Mouse (Mus musculus) olfactory bulb, adult 2 months (tissue): ENCODE measurements around the gene Slc36a1.

Experiments used
- CTCF ChIP-seq: fragments of 200-500 bp; IDR thresholded peaks from 2 replicates; pipeline ENCODE4 v1.5.1; 2012; ENCODE audit warnings: low read depth, mild to moderate bottlenecking, low read length, moderate library complexity; ENCODE audit not compliant: insufficient read depth
- POLR2A ChIP-seq: fragments of 200-500 bp; IDR thresholded peaks from 2 replicates; pipeline ENCODE4 v1.6.1; 2012; ENCODE audit warnings: mild to moderate bottlenecking, low read depth, low read length, moderate library complexity; ENCODE audit not compliant: insufficient read depth

DNA sequence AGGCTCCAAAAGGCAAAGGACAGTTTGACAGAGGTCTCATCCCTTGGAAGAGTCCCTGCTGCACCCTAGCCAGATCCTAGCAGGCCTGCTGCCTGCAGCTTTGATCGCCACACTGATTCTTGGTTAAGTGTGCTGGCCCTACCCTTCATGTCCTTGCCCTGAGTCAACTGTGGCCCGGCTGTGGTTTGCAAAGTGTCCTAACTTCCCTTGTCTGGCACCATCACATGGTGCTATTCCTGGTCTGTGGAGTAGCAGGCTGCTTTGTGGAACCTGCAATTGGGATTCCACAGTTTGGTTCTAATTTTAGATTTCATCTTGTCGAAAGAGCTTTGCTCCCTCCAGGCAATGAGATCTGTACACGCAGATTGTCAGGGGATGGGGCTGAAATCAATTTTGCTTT is 16.9 kb upstream of the Slc36a1 start:
- no peak for TF ChIP-seq CTCF
- TF ChIP-seq POLR2A = no peak
